Mouse (Mus musculus): ENCODE data around the gene Oxct2a. TPM values are rescaled to one million over a fixed set of nuclear protein-coding genes. Genes with fewer than 3 reads are reported as not detected.
"Not testable (repeated sequence)": the region's sequence is repeated elsewhere in the genome, so short reads cannot be mapped to it uniquely, and the experiment has no call there.

Gene Oxct2a
- polyA plus RNA-seq, 1 experiment = 0.24 TPM

DNA sequence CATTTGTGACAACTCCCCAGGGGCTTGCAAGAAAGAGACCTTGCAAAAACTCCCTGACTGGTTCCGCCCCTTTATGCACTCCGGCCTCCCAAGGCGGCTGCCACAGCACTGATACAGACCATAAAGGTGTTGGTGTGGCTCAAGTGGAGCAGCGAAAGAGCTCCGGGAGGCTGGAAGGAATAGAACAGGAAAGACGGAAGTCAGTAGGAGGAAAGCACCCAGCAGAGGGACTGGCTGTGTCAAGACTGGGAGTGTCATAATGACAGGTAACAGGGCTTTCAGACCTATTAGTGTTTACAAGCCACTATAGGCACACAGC is 20.0 kb upstream of the Oxct2a start:
- H3K36me3 ChIP-seq (ENCODE audit: control insufficient read depth, insufficient read depth, low read length) = no peaks in the 10 kb centered on the region
- H3K4me3 ChIP-seq (ENCODE audit: control insufficient read depth, insufficient read depth, low read length) = peak overlapping the region; percentile 43
- peaks cover 12% of the 10 kb centered on the region for H3K4me1 ChIP-seq (replicated peaks; ENCODE audit: control insufficient read depth, insufficient read depth, low read length)
- DNase-seq = no peak
- TF ChIP-seq POLR2A (IDR thresholded peaks at IDR 0.05; ENCODE audit: control insufficient read depth, extremely low read depth, insufficient read depth, low read length, poor library complexity) (no peak), CTCF (IDR thresholded peaks at IDR 0.05; ENCODE audit: borderline replicate concordance, control insufficient read depth, extremely low read depth, insufficient read depth, low read length, poor library complexity) (no peak)
- 19% methylated on average over 6 of the region's 6 CpGs for WGBS
- no peak overlapping the region for H3K27ac ChIP-seq (ENCODE audit: control insufficient read depth, insufficient read depth, low read length)
- peaks cover 15% of the 10 kb centered on the region; the same call in 1 of the 2 replicates for H3K27me3 ChIP-seq (ENCODE audit: control insufficient read depth, insufficient read depth, low read length)

DNA sequence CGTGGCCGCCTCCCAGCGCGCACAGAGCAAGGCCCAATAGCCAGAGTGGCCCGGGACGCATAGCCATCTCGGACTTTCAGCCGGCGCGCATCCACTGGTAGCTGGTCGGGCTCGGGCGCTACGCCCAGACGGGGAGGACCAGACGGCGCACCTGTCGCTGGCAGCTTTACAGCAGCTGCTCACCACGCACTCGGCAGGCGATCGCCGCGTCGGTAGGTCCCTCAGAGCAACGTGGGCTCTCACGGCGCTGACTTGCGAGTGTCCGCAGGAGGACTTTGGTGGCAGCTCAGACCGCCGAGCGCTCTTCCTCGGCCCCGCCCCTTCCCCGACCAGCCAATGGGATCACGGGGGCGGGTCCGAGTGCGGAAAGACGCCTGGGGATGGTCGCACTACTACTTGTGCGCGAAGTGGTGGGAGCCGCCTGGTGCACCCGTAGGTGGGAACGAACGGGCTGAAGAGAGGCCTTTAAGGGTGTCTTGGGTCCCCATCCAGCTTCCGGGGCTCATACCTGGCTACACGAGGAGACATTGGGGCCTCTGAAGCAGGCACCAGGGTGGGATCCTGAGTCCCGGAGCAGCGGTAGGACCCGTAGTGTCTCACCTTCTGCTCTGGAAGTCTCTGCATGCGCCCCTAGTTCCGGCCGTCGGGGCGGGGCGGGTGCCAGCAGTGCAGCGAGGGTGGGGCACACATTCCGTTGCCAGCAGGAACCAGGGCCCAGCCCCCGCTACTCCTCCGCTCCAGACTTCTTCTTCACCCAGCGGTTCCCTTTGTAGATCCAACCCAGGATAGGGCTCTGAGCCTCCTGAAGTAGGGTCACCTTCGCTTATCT is 19.4 kb upstream of the Oxct2a start, which contains the start of gene Bmp8a:
Bmp8a (minus strand) TSS at position 611 of the 829 bp plus-strand sequence.
- DNase-seq = peak; percentile 49
- WGBS = 2% methylated on average over 65 of the region's 65 CpGs
- H3K27ac ChIP-seq (ENCODE audit: control insufficient read depth, insufficient read depth, low read length) = no peak within 1 kb of the TSS
- peak within 1 kb of the TSS; percentile 43 for H3K4me3 ChIP-seq (ENCODE audit: control insufficient read depth, insufficient read depth, low read length)
- TF ChIP-seq POLR2A (IDR thresholded peaks at IDR 0.05; ENCODE audit: control insufficient read depth, extremely low read depth, insufficient read depth, low read length, poor library complexity) = no peak; the same call in 1 of the 2 replicates
- no peak for TF ChIP-seq CTCF (IDR thresholded peaks at IDR 0.05; ENCODE audit: borderline replicate concordance, control insufficient read depth, extremely low read depth, insufficient read depth, low read length, poor library complexity)
- H3K36me3 ChIP-seq (ENCODE audit: control insufficient read depth, insufficient read depth, low read length) = no peaks in the 10 kb centered on the region
- H3K4me1 ChIP-seq (replicated peaks; ENCODE audit: control insufficient read depth, insufficient read depth, low read length) = peaks cover 12% of the 10 kb centered on the region
- peaks cover 15% of the 10 kb centered on the region; the same call in 1 of the 2 replicates for H3K27me3 ChIP-seq (ENCODE audit: control insufficient read depth, insufficient read depth, low read length)

DNA sequence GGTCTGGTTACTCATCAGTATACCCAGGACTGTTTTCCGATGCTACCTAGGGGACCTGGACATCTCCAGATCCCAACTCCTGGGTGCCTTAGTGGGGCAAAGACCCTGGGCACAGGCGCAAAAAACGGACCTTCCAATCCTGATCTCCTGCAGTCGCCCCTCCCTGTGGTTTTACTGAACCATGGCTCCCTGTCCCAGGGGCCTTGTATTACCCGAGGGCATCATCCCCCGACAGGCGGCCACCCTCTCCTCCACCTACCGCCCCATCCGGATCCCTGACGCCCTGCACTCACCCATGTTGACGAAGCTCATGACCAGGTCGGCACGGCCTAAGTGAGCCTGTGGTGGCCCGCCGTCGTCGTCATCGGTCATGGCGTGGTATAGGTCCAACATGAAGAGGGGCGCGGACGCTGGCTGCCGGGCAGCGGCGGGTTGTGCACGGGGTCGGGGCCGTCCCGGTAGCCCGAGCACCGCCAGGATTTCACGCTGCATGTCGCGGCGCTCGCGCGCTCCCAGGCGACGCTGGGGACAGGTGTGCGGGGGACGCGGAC is 18.7 kb upstream of the Oxct2a start:
- WGBS = 6% methylated on average over 43 of the region's 43 CpGs
- H3K27ac ChIP-seq (ENCODE audit: control insufficient read depth, insufficient read depth, low read length) = no peak overlapping the region
- H3K27me3 ChIP-seq (ENCODE audit: control insufficient read depth, insufficient read depth, low read length) = peaks cover 15% of the 10 kb centered on the region; the same call in 1 of the 2 replicates
- TF ChIP-seq CTCF (IDR thresholded peaks at IDR 0.05; ENCODE audit: borderline replicate concordance, control insufficient read depth, extremely low read depth, insufficient read depth, low read length, poor library complexity) = no peak
- no peak for TF ChIP-seq POLR2A (IDR thresholded peaks at IDR 0.05; ENCODE audit: control insufficient read depth, extremely low read depth, insufficient read depth, low read length, poor library complexity)
- peak; percentile 3 for DNase-seq
- peak overlapping the region; percentile 43 for H3K4me3 ChIP-seq (ENCODE audit: control insufficient read depth, insufficient read depth, low read length)
- no peaks in the 10 kb centered on the region for H3K36me3 ChIP-seq (ENCODE audit: control insufficient read depth, insufficient read depth, low read length)
- H3K4me1 ChIP-seq (replicated peaks; ENCODE audit: control insufficient read depth, insufficient read depth, low read length) = peaks cover 12% of the 10 kb centered on the region

DNA sequence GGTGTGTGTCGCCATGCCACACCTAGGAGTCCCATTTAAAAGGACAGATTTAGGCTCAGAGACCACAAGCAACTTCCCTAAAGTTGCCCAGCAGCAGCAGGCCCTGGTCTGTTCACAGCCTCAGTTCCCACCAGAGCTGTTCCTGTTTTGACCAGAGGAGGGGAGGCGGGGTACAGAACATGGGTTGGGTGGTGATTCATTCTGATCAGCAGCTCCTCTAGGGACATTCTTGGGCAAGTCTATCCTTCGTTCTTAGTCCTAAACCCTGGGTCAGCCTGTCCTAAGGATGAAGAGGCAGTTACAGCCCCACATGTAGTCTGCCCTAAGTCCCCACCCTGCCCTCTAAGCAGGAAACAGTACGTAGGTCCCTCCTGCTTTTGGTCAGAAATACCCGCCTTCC is 16.8 kb upstream of the Oxct2a start:
- H3K27me3 ChIP-seq (ENCODE audit: control insufficient read depth, insufficient read depth, low read length) = peaks cover 15% of the 10 kb centered on the region; the same call in 1 of the 2 replicates
- peaks cover 14% of the 10 kb centered on the region for H3K4me1 ChIP-seq (replicated peaks; ENCODE audit: control insufficient read depth, insufficient read depth, low read length)
- TF ChIP-seq CTCF (IDR thresholded peaks at IDR 0.05; ENCODE audit: borderline replicate concordance, control insufficient read depth, extremely low read depth, insufficient read depth, low read length, poor library complexity) (no peak), POLR2A (IDR thresholded peaks at IDR 0.05; ENCODE audit: control insufficient read depth, extremely low read depth, insufficient read depth, low read length, poor library complexity) (no peak)
- no peak for DNase-seq
- no peaks in the 10 kb centered on the region for H3K36me3 ChIP-seq (ENCODE audit: control insufficient read depth, insufficient read depth, low read length)
- WGBS = 54% methylated on average over 5 of the region's 5 CpGs
- H3K27ac ChIP-seq (ENCODE audit: control insufficient read depth, insufficient read depth, low read length) = no peak overlapping the region
- no peak overlapping the region for H3K4me3 ChIP-seq (ENCODE audit: control insufficient read depth, insufficient read depth, low read length)

DNA sequence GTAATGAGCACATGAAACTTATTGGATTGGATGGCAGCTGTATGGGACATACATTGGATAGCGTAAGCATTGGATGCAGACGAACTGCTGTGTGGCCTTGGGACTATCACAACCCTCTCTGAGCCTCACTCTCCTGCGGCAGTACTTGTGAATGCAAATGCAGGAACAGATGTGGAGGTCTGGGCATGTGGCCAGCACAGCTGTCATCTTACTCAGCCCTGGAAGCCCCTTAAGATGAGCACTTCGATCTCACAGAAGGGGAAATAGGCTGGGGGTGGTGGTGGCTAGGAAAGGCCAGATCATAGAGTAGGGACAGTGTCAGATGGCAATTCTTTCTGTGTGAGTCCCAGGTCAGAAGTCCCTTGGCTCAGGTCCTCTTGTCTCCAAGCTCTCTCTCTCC is 14.3 kb upstream of the Oxct2a start:
- Histone ChIP-seq H3K4me3 (ENCODE audit: control insufficient read depth, insufficient read depth, low read length) (no peak overlapping the region), H3K27me3 (ENCODE audit: control insufficient read depth, insufficient read depth, low read length) (peaks cover 12% of the 10 kb centered on the region; the same call in 1 of the 2 replicates), H3K27ac (ENCODE audit: control insufficient read depth, insufficient read depth, low read length) (no peak overlapping the region), H3K36me3 (ENCODE audit: control insufficient read depth, insufficient read depth, low read length) (no peaks in the 10 kb centered on the region), H3K4me1 (replicated peaks; ENCODE audit: control insufficient read depth, insufficient read depth, low read length) (peaks cover 7% of the 10 kb centered on the region)
- TF ChIP-seq CTCF (IDR thresholded peaks at IDR 0.05; ENCODE audit: borderline replicate concordance, control insufficient read depth, extremely low read depth, insufficient read depth, low read length, poor library complexity) (no peak), POLR2A (IDR thresholded peaks at IDR 0.05; ENCODE audit: control insufficient read depth, extremely low read depth, insufficient read depth, low read length, poor library complexity) (no peak)
- no peak for DNase-seq
- 55% methylated on average over 4 of the region's 4 CpGs for WGBS

DNA sequence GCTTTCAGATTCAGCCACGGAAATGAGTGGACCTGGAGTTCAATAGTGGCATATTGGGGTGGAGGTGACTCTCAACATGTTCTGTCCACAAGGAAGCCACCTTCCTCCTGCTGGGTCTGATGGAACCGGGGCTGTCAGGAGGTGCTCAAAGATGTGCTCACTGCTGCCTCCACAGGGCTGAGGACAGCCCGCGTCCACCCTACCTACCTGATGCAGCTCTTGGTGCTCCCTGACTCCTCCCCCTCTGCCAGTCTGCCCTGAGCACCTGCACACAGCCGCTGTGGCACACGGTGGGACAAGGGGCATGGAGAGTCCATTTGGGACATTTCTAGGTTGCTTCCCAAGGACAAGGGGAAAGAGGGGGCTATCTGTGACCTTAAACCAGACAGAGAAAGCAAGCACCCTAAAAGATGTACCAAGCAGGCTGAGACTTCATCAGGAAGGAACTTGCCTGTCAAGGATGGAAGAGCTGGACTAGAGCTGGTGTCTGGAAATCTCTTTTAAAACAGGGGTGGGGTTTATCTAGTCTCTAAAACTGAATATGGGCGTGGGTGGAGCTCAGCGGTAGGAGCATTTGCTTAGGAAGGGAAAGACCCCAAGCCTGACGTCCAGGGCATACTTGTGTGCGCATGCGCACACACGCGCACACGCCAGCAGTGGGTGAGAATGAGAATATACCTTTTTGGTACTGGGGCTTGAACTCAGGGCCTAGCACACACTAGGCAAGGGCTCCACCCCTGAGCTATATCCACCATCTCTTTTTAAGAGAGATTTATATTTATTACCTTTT is 12.6 kb upstream of the Oxct2a start:
- no peaks in the 10 kb centered on the region for H3K27me3 ChIP-seq (ENCODE audit: control insufficient read depth, insufficient read depth, low read length)
- no peak overlapping the region for H3K4me3 ChIP-seq (ENCODE audit: control insufficient read depth, insufficient read depth, low read length)
- DNase-seq = no peak
- 0 out of 2 replicates have a peak, but pooled peaks cover 2% of the 10 kb centered on the region for H3K4me1 ChIP-seq (replicated peaks; ENCODE audit: control insufficient read depth, insufficient read depth, low read length)
- H3K27ac ChIP-seq (ENCODE audit: control insufficient read depth, insufficient read depth, low read length) = no peak overlapping the region
- 82% methylated on average over 14 of the region's 14 CpGs for WGBS
- no peaks in the 10 kb centered on the region for H3K36me3 ChIP-seq (ENCODE audit: control insufficient read depth, insufficient read depth, low read length)
- TF ChIP-seq POLR2A (IDR thresholded peaks at IDR 0.05; ENCODE audit: control insufficient read depth, extremely low read depth, insufficient read depth, low read length, poor library complexity) (no peak), CTCF (IDR thresholded peaks at IDR 0.05; ENCODE audit: borderline replicate concordance, control insufficient read depth, extremely low read depth, insufficient read depth, low read length, poor library complexity) (no peak)

DNA sequence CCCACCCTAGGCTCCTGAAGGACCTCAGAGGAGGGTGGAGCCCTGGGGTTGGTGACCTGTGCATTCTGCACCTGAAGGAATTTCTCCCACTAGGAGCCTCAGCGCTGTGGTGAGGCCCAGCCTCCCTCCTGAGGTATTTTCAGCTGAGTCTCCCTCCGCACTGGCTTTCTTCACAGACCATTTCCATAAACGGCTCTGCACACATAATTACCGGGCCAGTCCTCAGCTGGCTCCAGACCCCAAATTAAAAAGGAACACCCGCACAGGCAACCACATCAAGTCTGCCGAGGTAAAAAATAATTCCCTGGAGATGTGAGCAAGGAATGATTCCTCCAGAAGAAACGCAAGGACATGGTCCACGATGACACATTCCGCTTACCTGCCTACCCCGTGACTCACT is 11.8 kb upstream of the Oxct2a start:
- not testable (repeated sequence) for H3K4me3 ChIP-seq (ENCODE audit: control insufficient read depth, insufficient read depth, low read length); H3K36me3 ChIP-seq (ENCODE audit: control insufficient read depth, insufficient read depth, low read length); H3K27me3 ChIP-seq (ENCODE audit: control insufficient read depth, insufficient read depth, low read length); DNase-seq; H3K27ac ChIP-seq (ENCODE audit: control insufficient read depth, insufficient read depth, low read length); H3K4me1 ChIP-seq (replicated peaks; ENCODE audit: control insufficient read depth, insufficient read depth, low read length)
- WGBS = 91% methylated on average over 10 of the region's 10 CpGs
